Mouse (Mus musculus): Measurements from ENCODE around the gene 2310022A10Rik. TPM values are rescaled to one million over a fixed set of nuclear protein-coding genes. Genes with fewer than 3 reads are reported as not detected.
A peak's percentile ranks its signal among the peaks of the same experiment; 100 is the strongest.

The 2310022A10Rik gene
- total RNA-seq, 2 experiments from 2014 or later = 100 to 115 TPM

GRCm38 (mm10) chr7:27540521-27540920 lies 12.5 kb upstream of the 2310022A10Rik start:
- no peak for DNase-seq (ENCODE audit: low spot score in 2 of 2)

GRCm38 (mm10) chr7:27540935-27541334 lies 12.1 kb upstream of the 2310022A10Rik start:
- DNase-seq (ENCODE audit: low spot score in 2 of 2) = no peak

GRCm38 (mm10) chr7:27541431-27541830 lies 11.6 kb upstream of the 2310022A10Rik start:
- no peak for DNase-seq (ENCODE audit: low spot score in 2 of 2)

GRCm38 (mm10) chr7:27541922-27542321 lies 11.1 kb upstream of the 2310022A10Rik start:
- DNase-seq (ENCODE audit: low spot score in 2 of 2) = no peak

GRCm38 (mm10) chr7:27542392-27543033 lies 10.5 kb upstream of the 2310022A10Rik start:
- peak; percentile 59 to 77 for DNase-seq (ENCODE audit: low spot score in 2 of 2)

GRCm38 (mm10) chr7:27543065-27543464 lies 10.0 kb upstream of the 2310022A10Rik start:
- no peak for DNase-seq (ENCODE audit: low spot score in 2 of 2)

GRCm38 (mm10) chr7:27543851-27544250 lies 9.2 kb upstream of the 2310022A10Rik start:
- no peak for DNase-seq (ENCODE audit: low spot score in 2 of 2)

GRCm38 (mm10) chr7:27544675-27545370 lies 8.2 kb upstream of the 2310022A10Rik start:
- DNase-seq (ENCODE audit: low spot score in 2 of 2) = no peak

- no peak for DNase-seq (ENCODE audit: low spot score in 2 of 2)
Observed at GRCm38 (mm10) chr7:27549597-27549996, 3.4 kb upstream of the 2310022A10Rik start.

GRCm38 (mm10) chr7:27552070-27552469 lies 963 bp upstream of the 2310022A10Rik start:
- DNase-seq (ENCODE audit: low spot score in 2 of 2) = no peak

GRCm38 (mm10) chr7:27560291-27560887 lies 7.4 kb downstream of the 2310022A10Rik start:
- peak in 1 of 2 experiments; percentile 42 for DNase-seq (ENCODE audit: low spot score in 2 of 2)

- DNase-seq (ENCODE audit: low spot score in 2 of 2) = no peak
Observed at GRCm38 (mm10) chr7:27560978-27561377, 7.9 kb downstream of the 2310022A10Rik start.

- DNase-seq (ENCODE audit: low spot score in 2 of 2) = no peak
Observed at GRCm38 (mm10) chr7:27569580-27570224, 16.7 kb downstream of the 2310022A10Rik start.

- no peak for DNase-seq (ENCODE audit: low spot score in 2 of 2)
Observed at GRCm38 (mm10) chr7:27572133-27572532, 19.1 kb downstream of the 2310022A10Rik start.

- no peak for DNase-seq (ENCODE audit: low spot score in 2 of 2)
Observed at GRCm38 (mm10) chr7:27574124-27574880, 21.3 kb downstream of the 2310022A10Rik start.

GRCm38 (mm10) chr7:27576914-27577313 lies 23.9 kb downstream of the 2310022A10Rik start:
- peak in 1 of 2 experiments; percentile 47 for DNase-seq (ENCODE audit: low spot score in 2 of 2)

- DNase-seq (ENCODE audit: low spot score in 2 of 2) = no peak
Observed at GRCm38 (mm10) chr7:27577589-27577988, 24.6 kb downstream of the 2310022A10Rik start.

GRCm38 (mm10) chr7:27578465-27578864 lies 25.4 kb downstream of the 2310022A10Rik start:
- DNase-seq (ENCODE audit: low spot score in 2 of 2) = no peak

GRCm38 (mm10) chr7:27580380-27581174 lies 27.5 kb downstream of the 2310022A10Rik start:
- DNase-seq (ENCODE audit: low spot score in 2 of 2) = no peak

GRCm38 (mm10) chr7:27586861-27587260 lies 33.8 kb downstream of the 2310022A10Rik start:
- no peak for DNase-seq (ENCODE audit: low spot score in 2 of 2)
